Comparison of ENCODE assay signal across 9 mouse cellular contexts in the genomic region with DNA sequence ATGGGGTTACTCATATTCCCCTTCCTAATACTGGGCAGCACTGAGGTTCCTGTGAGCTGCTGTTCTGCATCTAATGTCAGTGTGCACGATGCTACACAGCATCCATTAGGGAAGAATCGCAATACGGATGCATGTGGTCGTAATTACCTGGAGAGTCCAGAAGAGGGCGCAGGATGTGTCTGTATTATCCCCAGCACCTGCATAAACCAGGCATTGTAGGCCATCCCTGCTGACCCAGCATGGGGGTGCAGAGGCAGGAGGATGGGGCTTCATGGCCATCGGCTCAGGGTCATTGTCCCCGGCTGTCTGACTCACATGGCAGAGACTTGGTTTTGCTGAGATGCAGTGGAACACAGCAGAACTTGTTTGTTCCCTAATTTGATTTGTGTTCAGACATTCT. TPM values are rescaled to one million over a fixed set of nuclear protein-coding genes. Genes with fewer than 3 reads are reported as not detected.
DNase-seq lines count a peak whose midpoint lies in the region; ATAC-seq and TF ChIP-seq lines count a peak whose summit lies in the region.
"Had no signal": no experiment of that assay in that cellular context is flagged by ENCODE, and none has a peak within 500 bp of the region (broad histone marks: within the 10 kb centered on the region; RNA-seq: fewer than 3 reads in every experiment).

No protein-coding gene starts in this region.

- TF ChIP-seq CTCF in forebrain, postnatal 0 days (IDR thresholded peaks at IDR 0.05; ENCODE audit: low read depth): peak; percentile 91
- peak; percentile 85 for TF ChIP-seq CTCF in kidney, adult 2 months (conservative IDR thresholded peaks at IDR 0.05; ENCODE audit: insufficient read depth, insufficient read length, low read depth, low read length)
- TF ChIP-seq CTCF in testis, adult 2 months (IDR thresholded peaks at IDR 0.05; ENCODE audit: control insufficient read depth, insufficient read depth, insufficient replicate concordance, low read depth, low read length): peak; percentile 59; the same call in 1 of the 2 replicates

- no peak overlapping the region for H3K9ac ChIP-seq in liver, embryonic 12.5 days
- H3K9ac ChIP-seq in forebrain, postnatal 0 days: no peak overlapping the region
- H3K9ac ChIP-seq in limb, embryonic 13.5 days: no peak overlapping the region
- H3K9ac ChIP-seq: embryonic facial prominence, embryonic 12.5 days had no signal

- no peaks in the 10 kb centered on the region for H3K27me3 ChIP-seq in liver, embryonic 12.5 days (replicated peaks)
- no peaks in the 10 kb centered on the region for H3K27me3 ChIP-seq in forebrain, postnatal 0 days (ENCODE audit: insufficient read depth, low read length)
- H3K27me3 ChIP-seq in kidney, adult 2 months (replicated peaks; ENCODE audit: control insufficient read depth, insufficient read depth, low read length): no peaks in the 10 kb centered on the region
- H3K27me3 ChIP-seq in limb, embryonic 13.5 days: no peaks in the 10 kb centered on the region
- H3K27me3 ChIP-seq in myocyte (ENCODE audit: control insufficient read depth, insufficient read depth, insufficient read length): no peaks in the 10 kb centered on the region
- H3K27me3 ChIP-seq in testis, adult 2 months (ENCODE audit: control insufficient read depth, insufficient read depth, low read length): no peaks in the 10 kb centered on the region
- H3K27me3 ChIP-seq: embryonic facial prominence, embryonic 12.5 days had no signal

- peaks cover 46% of the 10 kb centered on the region for H3K79me2 ChIP-seq in myocyte (ENCODE audit: control insufficient read depth, insufficient read depth)

- peaks cover 39% of the 10 kb centered on the region for H3K4me1 ChIP-seq in liver, embryonic 12.5 days
- peaks cover 14% of the 10 kb centered on the region for H3K4me1 ChIP-seq in forebrain, postnatal 0 days (ENCODE audit: insufficient read depth)
- peaks cover 16% of the 10 kb centered on the region; the same call in 1 of the 2 replicates for H3K4me1 ChIP-seq in kidney, adult 2 months (ENCODE audit: control insufficient read depth, insufficient read depth, low read length)
- peaks cover 28% of the 10 kb centered on the region for H3K4me1 ChIP-seq in limb, embryonic 13.5 days
- H3K4me1 ChIP-seq in testis, adult 2 months (ENCODE audit: control insufficient read depth, insufficient read depth, low read length): peaks cover 10% of the 10 kb centered on the region

- H3K4me2 ChIP-seq in liver, embryonic 12.5 days: no peak overlapping the region
- no peak overlapping the region for H3K4me2 ChIP-seq in forebrain, postnatal 0 days (ENCODE audit: low read depth)
- H3K4me2 ChIP-seq in limb, embryonic 13.5 days (replicated peaks): no peak overlapping the region
- no peak overlapping the region for H3K4me2 ChIP-seq in myocyte (ENCODE audit: low read depth)
- H3K4me2 ChIP-seq: embryonic facial prominence, embryonic 12.5 days had no signal

- H3K9me3 ChIP-seq in liver, embryonic 12.5 days (replicated peaks): no peaks in the 10 kb centered on the region
- no peaks in the 10 kb centered on the region for H3K9me3 ChIP-seq in forebrain, postnatal 0 days (ENCODE audit: low read length)
- no peaks in the 10 kb centered on the region for H3K9me3 ChIP-seq in limb, embryonic 13.5 days
- H3K9me3 ChIP-seq: embryonic facial prominence, embryonic 12.5 days had no signal

- H3K36me3 ChIP-seq in liver, embryonic 12.5 days: peaks cover 42% of the 10 kb centered on the region
- peaks cover 31% of the 10 kb centered on the region for H3K36me3 ChIP-seq in forebrain, postnatal 0 days (ENCODE audit: insufficient read depth)
- no peaks in the 10 kb centered on the region for H3K36me3 ChIP-seq in kidney, adult 2 months (ENCODE audit: control insufficient read depth, insufficient read depth, low read length)
- H3K36me3 ChIP-seq in limb, embryonic 13.5 days: peaks cover 30% of the 10 kb centered on the region
- H3K36me3 ChIP-seq in myocyte (ENCODE audit: control insufficient read depth, insufficient read depth): peaks cover 21% of the 10 kb centered on the region
- H3K36me3 ChIP-seq in testis, adult 2 months (ENCODE audit: control insufficient read depth, insufficient read depth, low read length): no peaks in the 10 kb centered on the region

- peak; percentile 68 for DNase-seq in liver
- peak; percentile 72 for DNase-seq in c-Kit-positive CD71-positive TER-119-positive erythroid progenitor cells, embryonic 14.5 days (ENCODE audit: low spot score)
- peak; percentile 86 for DNase-seq in forebrain, postnatal 0 days
- DNase-seq in kidney, adult 2 months: peak; percentile 82

- no peak overlapping the region for H3K27ac ChIP-seq in liver, embryonic 12.5 days
- no peak overlapping the region for H3K27ac ChIP-seq in forebrain, postnatal 0 days (ENCODE audit: low read depth, low read length)
- H3K27ac ChIP-seq in kidney, adult 2 months (ENCODE audit: insufficient read depth, low read depth, low read length): no peak overlapping the region
- peak overlapping the region; percentile 29; the same call in 1 of the 2 replicates for H3K27ac ChIP-seq in limb, embryonic 13.5 days
- no peak overlapping the region for H3K27ac ChIP-seq in testis, adult 2 months (ENCODE audit: control insufficient read depth, insufficient read depth, low read depth, low read length)
- H3K27ac ChIP-seq: embryonic facial prominence, embryonic 12.5 days had no signal

- no peak overlapping the region for H3ac ChIP-seq in myocyte (ENCODE audit: control insufficient read depth, insufficient read length)

- ATAC-seq in liver, embryonic 12.5 days: no peak
- peak; percentile 29; the same call in 1 of the 2 replicates for ATAC-seq in forebrain, postnatal 0 days
- no peak for ATAC-seq in limb, embryonic 13.5 days (ENCODE audit: low FRiP score, low read depth)

- TF ChIP-seq POLR2A in kidney, adult 2 months (IDR thresholded peaks at IDR 0.05; ENCODE audit: low read depth, low read length): no peak
- TF ChIP-seq POLR2A in myocyte (IDR thresholded peaks at IDR 0.05; ENCODE audit: insufficient read length, low read depth): no peak
- TF ChIP-seq POLR2A in testis, adult 2 months (IDR thresholded peaks at IDR 0.05; ENCODE audit: control insufficient read depth, low read depth, low read length): no peak

- H3K4me3 ChIP-seq in liver, embryonic 12.5 days: no peak overlapping the region
- no peak overlapping the region for H3K4me3 ChIP-seq in forebrain, postnatal 0 days (ENCODE audit: low read depth, low read length)
- H3K4me3 ChIP-seq in kidney, adult 2 months (ENCODE audit: insufficient read depth, low read depth, low read length): no peak overlapping the region
- H3K4me3 ChIP-seq in limb, embryonic 13.5 days: no peak overlapping the region
- no peak overlapping the region for H3K4me3 ChIP-seq in myocyte
- no peak overlapping the region for H3K4me3 ChIP-seq in testis, adult 2 months (ENCODE audit: control insufficient read depth, low read depth, low read length)
- H3K4me3 ChIP-seq: embryonic facial prominence, embryonic 12.5 days had no signal

- 26% methylated on average over 7 of the region's 7 CpGs for WGBS in liver, embryonic 12.5 days (ENCODE audit: insufficient replicate concordance)
- WGBS in forebrain, postnatal 0 days: 7% methylated on average over 7 of the region's 7 CpGs
- WGBS in kidney, adult 2 months: 6% methylated on average over 7 of the region's 7 CpGs
- WGBS in limb, embryonic 13.5 days: 23% methylated on average over 7 of the region's 7 CpGs

TF ChIP-seq in myocyte, 11 proteins besides CTCF, POLR2A, EP300 and RAD21 (continues in another document):
- TF ChIP-seq USF1 (IDR thresholded peaks at IDR 0.05; ENCODE audit: low read depth): no peak
- peak; percentile 55 for TF ChIP-seq POLR2AphosphoS2 (IDR thresholded peaks at IDR 0.05; ENCODE audit: insufficient read length, low read depth)
- no peak for TF ChIP-seq CEBPB (IDR thresholded peaks at IDR 0.05; ENCODE audit: insufficient read depth, poor library complexity, severe bottlenecking)
- TF ChIP-seq REST (IDR thresholded peaks at IDR 0.05; ENCODE audit: insufficient read depth, insufficient read length): no peak
- no peak for TF ChIP-seq TCF12 (IDR thresholded peaks at IDR 0.05; ENCODE audit: insufficient read depth, poor library complexity, severe bottlenecking)

RNA-seq across cellular contexts. Expression of a gene that starts 3.6 kb away (rescaled TPM):
- polyA plus RNA-seq in liver, embryonic 12.5 days (2016; fragmentation: Nextera tagmentation; extraction: Ambion mirVana): 241 and 248 TPM in 2 replicates
- 254 and 308 TPM in 2 replicates for total RNA-seq in forebrain, postnatal 0 days (2014; rRNA removed)
- 564 and 623 TPM in 2 replicates for polyA plus RNA-seq in forebrain, postnatal 0 days (2015; fragmentation: Nextera tagmentation; extraction: Ambion mirVana)
- 655 and 703 TPM in 2 replicates for polyA plus RNA-seq in kidney, adult 2 months (2012; rRNA removed)
- 387 and 396 TPM in 2 replicates for polyA plus RNA-seq in limb, embryonic 13.5 days (2015; fragmentation: Nextera tagmentation; extraction: Ambion mirVana)
- 421 TPM for polyA plus RNA-seq in myocyte (2012; fragmentation: generic; extraction: Trizol)
- 97.1 and 102 TPM in 2 replicates for polyA plus RNA-seq in testis, adult 2 months (2012; rRNA removed)

RNA-seq across cellular contexts. Expression of a gene that starts 22.1 kb away (rescaled TPM):
- polyA plus RNA-seq in liver, embryonic 12.5 days (2016; fragmentation: Nextera tagmentation; extraction: Ambion mirVana): 30.8 and 31.4 TPM in 2 replicates
- 205 and 251 TPM in 2 replicates for total RNA-seq in forebrain, postnatal 0 days (2014; rRNA removed)
- polyA plus RNA-seq in forebrain, postnatal 0 days (2015; fragmentation: Nextera tagmentation; extraction: Ambion mirVana): 119 and 141 TPM in 2 replicates
- 46.3 and 56.0 TPM in 2 replicates for polyA plus RNA-seq in kidney, adult 2 months (2012; rRNA removed)
- 37.4 and 41.8 TPM in 2 replicates for polyA plus RNA-seq in limb, embryonic 13.5 days (2015; fragmentation: Nextera tagmentation; extraction: Ambion mirVana)
- 22.0 TPM for polyA plus RNA-seq in myocyte (2012; fragmentation: generic; extraction: Trizol)
- 40.8 and 41.6 TPM in 2 replicates for polyA plus RNA-seq in testis, adult 2 months (2012; rRNA removed)

RNA-seq across cellular contexts. Expression of a gene that starts 45.6 kb away (rescaled TPM):
- 40.7 and 46.7 TPM in 2 replicates for polyA plus RNA-seq in liver, embryonic 12.5 days (2016; fragmentation: Nextera tagmentation; extraction: Ambion mirVana)
- 22.2 and 25.1 TPM in 2 replicates for total RNA-seq in forebrain, postnatal 0 days (2014; rRNA removed)
- 124 and 148 TPM in 2 replicates for polyA plus RNA-seq in forebrain, postnatal 0 days (2015; fragmentation: Nextera tagmentation; extraction: Ambion mirVana)
- polyA plus RNA-seq in kidney, adult 2 months (2012; rRNA removed): 14.9 and 18.0 TPM in 2 replicates
- 757 and 803 TPM in 2 replicates for polyA plus RNA-seq in limb, embryonic 13.5 days (2015; fragmentation: Nextera tagmentation; extraction: Ambion mirVana)
- polyA plus RNA-seq in myocyte (2012; fragmentation: generic; extraction: Trizol): 0.53 TPM
- polyA plus RNA-seq in testis, adult 2 months (2012; rRNA removed): 2.3 and 4.7 TPM in 2 replicates

RNA-seq across cellular contexts. Expression of a gene that starts 58.5 kb away (rescaled TPM):
- 2.5 and 3.7 TPM in 2 replicates for polyA plus RNA-seq in liver, embryonic 12.5 days (2016; fragmentation: Nextera tagmentation; extraction: Ambion mirVana)
- total RNA-seq in forebrain, postnatal 0 days (2014; rRNA removed): 1.1 and 1.8 TPM in 2 replicates
- polyA plus RNA-seq in forebrain, postnatal 0 days (2015; fragmentation: Nextera tagmentation; extraction: Ambion mirVana): 1.2 and 1.3 TPM in 2 replicates
- polyA plus RNA-seq in kidney, adult 2 months (2012; rRNA removed): 4.9 and 5.1 TPM in 2 replicates
- 1.2 and 1.3 TPM in 2 replicates for polyA plus RNA-seq in limb, embryonic 13.5 days (2015; fragmentation: Nextera tagmentation; extraction: Ambion mirVana)
- 20.7 TPM for polyA plus RNA-seq in myocyte (2012; fragmentation: generic; extraction: Trizol)
- 1.8 and 1.9 TPM in 2 replicates for polyA plus RNA-seq in testis, adult 2 months (2012; rRNA removed)
